Mouse (Mus musculus): ENCODE results near the gene Zfp239. TPM values are rescaled to one million over a fixed set of nuclear protein-coding genes. Genes with fewer than 3 reads are reported as not detected.

Gene Zfp239
- polyA plus RNA-seq, 1 experiment from 2014 or later: 2.0 TPM

Other genes starting within 250 kb of the Zfp239 start
- gene Zfp637, start 20.9 kb upstream of the Zfp239 start, polyA plus RNA-seq (2015; fragmentation: Nextera tagmentation; extraction: Ambion mirVana): 29.5 and 31.6 TPM in 2 replicates
- gene Hnrnpf, start 38.2 kb downstream of the Zfp239 start, polyA plus RNA-seq (2015; fragmentation: Nextera tagmentation; extraction: Ambion mirVana): 476 and 487 TPM in 2 replicates
- gene Fxyd4, start 75.6 kb downstream of the Zfp239 start, polyA plus RNA-seq (2015; fragmentation: Nextera tagmentation; extraction: Ambion mirVana): 0.36 and 0.47 TPM in 2 replicates
- gene Rasgef1a, start 149.3 kb downstream of the Zfp239 start, polyA plus RNA-seq (2015; fragmentation: Nextera tagmentation; extraction: Ambion mirVana): 0.05 TPM in 1 of 2 replicates, not detected in the other